Mouse (Mus musculus) megakaryocyte-erythroid progenitor cell, adult 5-6 weeks (primary cell): ENCODE measurements around the gene Sumf1. TPM values are rescaled to one million over a fixed set of nuclear protein-coding genes. Genes with fewer than 3 reads are reported as not detected.

Experiments used
- total RNA-seq, 2 experiments: library from RNA; stranded (forward) in 1 of 2; stranded (reverse) in 1 of 2; fragments of 200-1000, 215-1000 nt in 1 of 2; fragments of >200 nt in 1 of 2; fragmentation: Nextera tagmentation in 1 of 2; gene quantifications; 2 replicates each; pipeline ENCODE4 v1.2.3; 2014 to 2017

Sumf1 gene
- total RNA-seq, 2 experiments from 2014 or later, result 10.9 to 15.5 TPM

Other genes with a start within 250 kb of the Sumf1 start
- 2.3 and 6.2 TPM in 2 replicates for gene Setmar, start 120.5 kb downstream of the Sumf1 start, total RNA-seq (2014; fragmentation: Nextera tagmentation)
- gene Setmar, start 120.5 kb downstream of the Sumf1 start, total RNA-seq (2017), result 4.8 and 5.0 TPM in 2 replicates
- gene Itpr1, start 27.5 kb upstream of the Sumf1 start, total RNA-seq (2014; fragmentation: Nextera tagmentation), result 24.8 and 25.7 TPM in 2 replicates
- gene Itpr1, start 27.5 kb upstream of the Sumf1 start, total RNA-seq (2017), result 57.6 and 66.5 TPM in 2 replicates